Mouse (Mus musculus) stomach, embryonic 14.5 days (tissue): ENCODE data around the gene Tmcc2. TPM values are rescaled to one million over a fixed set of nuclear protein-coding genes. Genes with fewer than 3 reads are reported as not detected.
A peak's percentile ranks its signal among the peaks of the same experiment; 100 is the strongest.

Experiments
- ATAC-seq: fragments of 200-750 bp; cut with Nextera tagmentation; 2 replicates; pipeline ENCODE4 v1.8.0; 2017; ENCODE audit warnings: low read depth, moderate TSS enrichment; ENCODE audit not compliant: insufficient number of reproducible peaks, insufficient read depth, low FRiP score
- H3K27ac ChIP-seq: fragments of 300-500 bp; sonication (generic); 2 replicates; pipeline ENCODE4 v1.5.1; 2014; ENCODE audit warnings: mild to moderate bottlenecking, low read length, moderate library complexity, mixed read lengths
- H3K27me3 ChIP-seq: fragments of 300-500 bp; sonication (generic); 2 replicates; pipeline ENCODE4 v1.6.1; 2014; ENCODE audit warnings: low read length, control low read depth, mixed read lengths; ENCODE audit not compliant: control insufficient read depth, insufficient read depth
- H3K36me3 ChIP-seq: fragments of 300-500 bp; sonication (generic); 2 replicates; pipeline ENCODE4 v1.6.1; 2014; ENCODE audit warnings: mild to moderate bottlenecking, control low read depth, low read length, moderate library complexity, mixed read lengths; ENCODE audit not compliant: control insufficient read depth, insufficient read depth
- H3K4me1 ChIP-seq: fragments of 300-500 bp; sonication (generic); 2 replicates; pipeline ENCODE4 v1.6.1; 2014; ENCODE audit warnings: low read length, control low read depth, mixed read lengths; ENCODE audit not compliant: control insufficient read depth, insufficient read depth
- H3K4me2 ChIP-seq: fragments of 300-500 bp; sonication (generic); replicated peaks from 2 replicates; pipeline ENCODE4 v1.6.1; 2014; ENCODE audit warnings: low read depth, low read length, control low read depth
- H3K4me3 ChIP-seq: fragments of 300-500 bp; sonication (generic); 2 replicates; pipeline ENCODE4 v1.5.1; 2014; ENCODE audit warnings: low read depth, low read length, control low read depth
- H3K9ac ChIP-seq: fragments of 300-500 bp; sonication (generic); replicated peaks from 2 replicates; pipeline ENCODE4 v1.6.1; 2014; ENCODE audit warnings: low read depth, mild to moderate bottlenecking, control low read depth, low read length, moderate library complexity, mixed read lengths
- H3K9me3 ChIP-seq: fragments of 300-500 bp; sonication (generic); 2 replicates; pipeline ENCODE4 v1.6.1; 2016; ENCODE audit warnings: low read depth, low read length, control low read depth; ENCODE audit not compliant: control insufficient read depth
- WGBS: fragments of 180-500 bp; shearing (Covaris S2); extraction: QIAGEN DNeasy Blood & Tissue Kit; methylation state at CpG from one replicate; pipeline ENCODE4 v1.1.7; 2014; 5-methylcytosine and 5-hydroxymethylcytosine counted together
- polyA plus RNA-seq: library from polyadenylated mRNA; unstranded; fragments of >200 nt; fragmentation: Nextera tagmentation; extraction: Ambion mirVana; gene quantifications from 2 replicates; pipeline ENCODE4 v1.2.1, GENCODE M21; 2014

The Tmcc2 gene
- polyA plus RNA-seq, 1 experiment from 2014 or later: 7.1 TPM

DNA sequence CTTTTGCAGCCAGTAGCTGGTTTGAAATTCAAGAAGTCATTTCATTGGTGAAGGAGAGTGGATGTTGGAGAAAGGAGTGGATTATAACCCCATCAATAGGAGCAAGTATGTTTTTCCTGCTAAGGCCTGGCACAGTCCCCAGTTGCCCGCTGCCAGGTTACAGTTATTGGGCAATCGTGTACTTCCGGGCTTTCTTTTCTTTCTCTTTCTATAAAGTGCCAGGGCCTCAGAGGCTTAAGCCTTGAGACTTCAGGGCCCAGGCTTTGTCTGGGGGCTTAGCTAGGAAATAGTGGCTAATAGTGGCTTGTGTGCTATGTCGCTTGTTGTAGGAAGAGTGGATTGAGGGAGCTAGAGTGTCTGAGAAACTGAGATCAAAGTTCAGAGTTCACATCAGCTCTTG, 73.7 kb downstream of the Tmcc2 start:
- no peaks in the 10 kb centered on the region for H3K36me3 ChIP-seq
- H3K27ac ChIP-seq: no peak overlapping the region; the same call in 1 of the 2 replicates
- H3K4me3 ChIP-seq: no peak overlapping the region
- H3K9me3 ChIP-seq: no peaks in the 10 kb centered on the region
- 66% methylated on average over 4 of the region's 4 CpGs for WGBS
- H3K4me1 ChIP-seq: peaks cover 5% of the 10 kb centered on the region
- peak overlapping the region; percentile 96; the same call in 1 of the 2 replicates for H3K4me2 ChIP-seq
- H3K27me3 ChIP-seq: 0 out of 2 replicates have a peak, but pooled peaks cover 10% of the 10 kb centered on the region
- ATAC-seq: no peak
- no peak overlapping the region for H3K9ac ChIP-seq

DNA sequence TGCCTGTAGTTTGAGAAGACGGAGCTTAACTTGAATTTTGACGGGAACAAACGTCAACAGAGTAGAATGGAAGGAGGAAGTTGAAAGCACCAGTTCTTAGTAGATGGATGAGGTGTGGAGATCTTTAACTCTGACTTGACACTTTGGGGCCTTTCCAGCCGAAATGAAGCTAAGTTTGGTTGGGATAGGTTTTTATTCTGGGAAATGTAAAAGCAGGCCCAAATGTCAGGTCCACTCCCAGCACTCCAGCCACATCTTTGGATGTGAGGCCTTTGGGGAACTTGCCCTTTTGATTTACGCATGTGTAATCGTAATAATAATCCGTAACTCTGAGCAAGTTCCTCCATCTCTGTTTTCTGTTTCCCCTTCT, 74.5 kb downstream of the Tmcc2 start:
- peaks cover 6% of the 10 kb centered on the region; the same call in 1 of the 2 replicates for H3K4me1 ChIP-seq
- no peaks in the 10 kb centered on the region for H3K36me3 ChIP-seq
- no peak for ATAC-seq
- no peaks in the 10 kb centered on the region for H3K9me3 ChIP-seq
- peak overlapping the region; percentile 39; the same call in 1 of the 2 replicates for H3K9ac ChIP-seq
- no peak overlapping the region for H3K27ac ChIP-seq
- H3K4me3 ChIP-seq: peak overlapping the region; percentile 51
- WGBS: 37% methylated on average over 7 of the region's 7 CpGs
- H3K4me2 ChIP-seq: peak overlapping the region; percentile 96
- H3K27me3 ChIP-seq: 0 out of 2 replicates have a peak, but pooled peaks cover 10% of the 10 kb centered on the region

DNA sequence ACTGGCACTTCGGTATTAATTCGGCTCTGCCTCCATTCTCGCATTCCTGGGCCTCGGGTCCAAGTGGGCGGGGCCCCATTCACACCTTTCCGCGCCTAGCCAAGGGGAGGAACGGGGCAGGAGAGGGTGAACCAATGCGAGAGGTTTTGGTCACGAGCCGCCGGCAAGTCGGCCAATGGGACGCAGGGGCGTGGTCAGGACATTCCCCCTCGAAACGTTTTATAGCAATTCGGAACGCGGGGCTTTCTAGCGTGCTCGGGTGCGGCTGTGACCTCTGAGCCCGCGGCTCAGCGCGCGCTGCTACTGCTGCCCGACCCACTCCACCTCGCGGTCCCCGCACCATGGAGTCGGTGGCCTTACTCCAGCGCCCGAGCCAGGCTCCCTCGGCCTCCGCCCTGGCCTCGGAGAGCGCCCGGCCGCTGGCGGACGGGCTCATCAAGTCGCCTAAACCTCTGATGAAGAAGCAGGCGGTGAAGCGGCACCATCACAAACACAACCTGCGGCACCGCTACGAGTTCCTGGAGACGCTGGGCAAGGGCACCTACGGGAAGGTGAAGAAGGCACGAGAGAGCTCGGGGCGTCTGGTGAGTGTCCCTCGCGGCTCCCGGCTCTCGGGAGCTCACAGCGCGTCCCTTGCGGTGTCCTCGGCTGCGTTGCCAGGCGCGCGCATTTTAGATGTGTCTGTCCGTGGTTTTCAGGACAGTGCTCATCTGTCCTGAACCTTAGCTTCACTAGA, 75.0 kb downstream of the Tmcc2 start, which contains the start of gene Nuak2:
Gene Nuak2 (plus strand): TSS at position 238 of the 736 bp plus-strand sequence.
- Histone ChIP-seq H3K9ac (peak within 1 kb of the TSS; percentile 39), H3K4me1 (peaks cover 6% of the 10 kb centered on the region; the same call in 1 of the 2 replicates), H3K27me3 (0 out of 2 replicates have a peak, but pooled peaks cover 10% of the 10 kb centered on the region), H3K36me3 (no peaks in the 10 kb centered on the region), H3K27ac (no peak within 1 kb of the TSS), H3K4me3 (peak within 1 kb of the TSS; percentile 51), H3K9me3 (no peaks in the 10 kb centered on the region), H3K4me2 (peak within 1 kb of the TSS; percentile 96)
- ATAC-seq: peak; percentile 81
- whole genome bisulfite sequencing: under 1% methylated on average over 67 of the region's 67 CpGs

DNA sequence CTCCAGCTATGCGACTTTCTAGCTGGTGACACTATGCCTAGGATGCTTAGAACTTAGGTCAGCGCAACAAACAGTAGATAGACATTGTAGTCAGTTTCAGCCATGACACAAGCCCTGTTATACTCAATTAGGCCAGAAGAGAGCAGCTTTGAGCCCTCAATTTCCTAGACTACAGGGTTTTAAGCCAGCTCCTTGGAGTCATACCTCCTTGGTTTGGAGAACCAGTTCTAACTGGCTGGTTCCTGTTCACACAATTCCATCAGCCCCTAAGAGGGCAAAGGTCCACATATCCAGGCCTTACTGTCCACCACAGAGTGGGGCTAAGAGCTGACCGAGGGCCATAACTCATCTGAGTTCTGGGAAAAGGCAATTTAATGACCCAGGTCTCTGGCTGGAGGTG, 78.4 kb downstream of the Tmcc2 start:
- Histone ChIP-seq H3K9me3 (no peaks in the 10 kb centered on the region), H3K27ac (no peak overlapping the region), H3K36me3 (no peaks in the 10 kb centered on the region), H3K4me3 (no peak overlapping the region), H3K27me3 (0 out of 2 replicates have a peak, but pooled peaks cover 10% of the 10 kb centered on the region), H3K4me2 (no peak overlapping the region), H3K9ac (no peak overlapping the region), H3K4me1 (0 out of 2 replicates have a peak, but pooled peaks cover 6% of the 10 kb centered on the region)
- ATAC-seq: no peak; the same call in 1 of the 2 replicates
- 59% methylated on average over 3 of the region's 3 CpGs for WGBS

DNA sequence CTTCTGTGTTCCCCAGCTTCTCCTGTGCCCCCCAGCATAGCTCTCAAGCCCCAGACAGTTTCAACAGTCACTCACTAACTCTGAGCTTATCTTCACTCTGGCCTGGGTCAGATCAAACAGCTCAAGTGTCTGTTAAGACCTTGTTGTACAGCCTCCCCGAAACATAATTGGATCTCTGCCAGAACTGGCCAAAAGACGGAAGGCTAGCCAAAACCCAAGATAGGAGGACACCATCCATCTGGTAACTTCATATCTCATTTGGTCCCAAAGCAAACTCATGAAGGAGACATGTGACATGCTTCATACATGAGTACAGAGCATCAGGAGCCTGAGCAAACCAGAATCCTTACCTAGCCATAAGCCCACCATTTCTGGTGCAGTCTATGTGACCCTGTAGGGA, 79.0 kb downstream of the Tmcc2 start:
- WGBS: 22% methylated on average over 2 of the region's 2 CpGs
- Histone ChIP-seq H3K9ac (no peak overlapping the region), H3K4me3 (no peak overlapping the region), H3K27ac (no peak overlapping the region), H3K36me3 (no peaks in the 10 kb centered on the region), H3K9me3 (no peaks in the 10 kb centered on the region), H3K4me1 (0 out of 2 replicates have a peak, but pooled peaks cover 6% of the 10 kb centered on the region), H3K4me2 (no peak overlapping the region), H3K27me3 (0 out of 2 replicates have a peak, but pooled peaks cover 10% of the 10 kb centered on the region)
- ATAC-seq: no peak

DNA sequence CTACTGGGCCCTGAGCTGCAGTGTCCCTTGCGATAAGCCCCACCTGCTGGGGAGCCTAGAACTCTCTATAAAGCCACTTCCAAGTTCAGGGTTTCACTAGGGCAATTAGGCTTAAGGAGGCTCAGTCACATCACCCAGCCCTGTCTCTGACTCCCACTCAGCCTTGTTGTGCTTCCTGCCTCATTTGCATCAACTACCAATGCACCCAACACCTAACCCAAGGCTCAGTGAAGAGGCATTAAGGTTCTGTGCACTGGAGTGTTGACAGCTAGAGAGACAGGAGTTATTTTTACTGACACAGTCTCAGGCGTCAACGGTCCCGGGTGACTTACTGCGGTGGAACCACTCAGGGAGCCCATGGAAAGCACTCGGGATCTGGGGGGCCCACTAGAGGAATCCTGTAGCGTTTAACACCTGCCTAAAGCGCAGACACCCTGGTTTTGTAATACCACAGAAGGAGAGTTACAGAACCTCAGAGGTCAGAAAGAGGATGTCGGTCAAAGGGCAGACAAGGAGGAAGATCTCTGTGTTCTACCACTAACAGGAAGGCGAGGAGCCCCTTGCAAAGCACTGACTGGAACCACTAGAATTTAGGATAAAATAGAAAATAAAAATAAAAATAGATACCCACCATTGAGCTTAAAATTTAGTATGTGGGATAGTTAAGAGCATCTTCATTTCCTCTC, 79.8 kb downstream of the Tmcc2 start:
- Histone ChIP-seq H3K4me3 (no peak overlapping the region), H3K27ac (no peak overlapping the region), H3K9ac (no peak overlapping the region), H3K9me3 (no peaks in the 10 kb centered on the region), H3K4me1 (0 out of 2 replicates have a peak, but pooled peaks cover 6% of the 10 kb centered on the region), H3K36me3 (no peaks in the 10 kb centered on the region), H3K4me2 (no peak overlapping the region), H3K27me3 (0 out of 2 replicates have a peak, but pooled peaks cover 7% of the 10 kb centered on the region)
- 66% methylated on average over 10 of the region's 10 CpGs for WGBS
- ATAC-seq: no peak

DNA sequence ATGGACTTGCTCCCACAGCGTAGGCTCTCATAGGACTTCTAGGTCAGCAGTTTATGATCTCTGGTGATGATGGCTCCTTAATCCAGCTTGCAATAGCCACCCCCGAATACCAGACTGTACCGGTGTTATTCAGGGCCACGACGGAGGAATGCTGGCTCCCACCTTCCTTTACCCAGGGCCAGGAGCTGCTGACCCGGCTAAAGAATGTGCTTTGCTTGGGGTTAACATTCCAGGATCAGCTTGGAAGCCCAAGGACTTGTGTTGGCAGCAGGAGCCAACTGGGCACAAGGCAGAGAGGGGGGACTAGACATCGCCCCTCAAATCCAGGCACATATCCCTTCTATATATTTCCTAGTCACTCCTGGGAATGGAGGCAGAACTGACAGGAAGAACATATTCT, 80.3 kb downstream of the Tmcc2 start:
- Histone ChIP-seq H3K9me3 (no peaks in the 10 kb centered on the region), H3K4me2 (no peak overlapping the region), H3K27me3 (0 out of 2 replicates have a peak, but pooled peaks cover 5% of the 10 kb centered on the region), H3K9ac (no peak overlapping the region), H3K4me3 (no peak overlapping the region), H3K27ac (no peak overlapping the region), H3K4me1 (0 out of 2 replicates have a peak, but pooled peaks cover 5% of the 10 kb centered on the region), H3K36me3 (no peaks in the 10 kb centered on the region)
- ATAC-seq: no peak
- 50% methylated on average over 7 of the region's 7 CpGs for WGBS

DNA sequence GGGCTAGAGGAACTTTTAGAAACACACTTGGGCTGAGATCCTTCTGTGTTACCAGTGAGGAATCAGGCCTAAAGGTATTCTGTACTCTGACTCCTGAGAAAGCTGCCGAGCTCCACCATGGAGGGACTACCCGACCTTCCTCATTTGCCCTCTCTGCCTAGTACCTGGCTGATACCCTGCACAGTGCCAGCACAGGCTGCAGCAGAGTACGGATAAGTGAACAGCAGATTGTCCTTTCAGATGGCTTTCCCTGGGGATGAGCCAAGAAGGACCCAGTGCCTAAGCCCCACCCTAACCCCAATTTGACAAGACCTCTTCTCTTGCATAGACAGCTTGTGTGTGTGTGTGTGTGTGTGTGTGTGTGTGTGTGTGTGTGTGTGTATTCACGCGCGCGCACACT, 82.4 kb downstream of the Tmcc2 start:
- Histone ChIP-seq H3K4me3 (no peak overlapping the region), H3K36me3 (no peaks in the 10 kb centered on the region), H3K4me2 (no peak overlapping the region), H3K4me1 (0 out of 2 replicates have a peak, but pooled peaks cover 3% of the 10 kb centered on the region), H3K27me3 (no peaks in the 10 kb centered on the region), H3K27ac (no peak overlapping the region), H3K9ac (no peak overlapping the region), H3K9me3 (no peaks in the 10 kb centered on the region)
- no peak for ATAC-seq
- WGBS: 85% methylated on average over 7 of the region's 7 CpGs
